9 mouse cellular contexts compared by ENCODE assay signal in the genomic region with DNA sequence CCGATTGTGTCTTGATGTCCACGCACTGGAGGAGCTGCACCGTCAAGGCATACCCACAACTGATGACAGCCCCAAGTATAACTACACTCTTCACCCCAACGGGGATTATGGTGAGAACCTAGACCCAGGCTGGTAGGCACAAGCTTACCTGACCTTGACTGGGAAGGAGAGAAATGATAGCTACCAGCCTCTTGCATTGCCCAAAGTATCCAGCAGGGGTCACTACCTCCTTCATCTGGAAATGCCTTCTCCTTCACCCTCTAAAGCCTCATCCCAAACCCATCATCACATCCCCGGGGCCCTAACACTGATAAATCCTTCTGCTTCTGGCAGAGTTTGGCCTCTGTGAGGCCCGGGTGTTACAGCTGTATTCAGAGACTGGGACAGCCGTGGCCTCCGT. TPM values are rescaled to one million over a fixed set of nuclear protein-coding genes. Genes with fewer than 3 reads are reported as not detected.
DNase-seq lines count a peak whose midpoint lies in the region; ATAC-seq lines count a peak whose summit lies in the region.
"Had no signal": no experiment of that assay in that cellular context is flagged by ENCODE, and none has a peak within 500 bp of the region (broad histone marks: within the 10 kb centered on the region; RNA-seq: fewer than 3 reads in every experiment).

No protein-coding gene starts in this region.

- peak; percentile 86 for DNase-seq in NIH3T3 (ENCODE audit: low read depth)
- peak; percentile 84 for DNase-seq in forebrain, embryonic 14.5 days (ENCODE audit: low spot score)
- DNase-seq in layer of hippocampus, postnatal 36 days, result peak; percentile 76 to 84
- peak; percentile 78 to 87 for DNase-seq in right cerebral cortex, postnatal 10 days (ENCODE audit: low spot score in 2 of 2)
- peak; percentile 51 to 57 for DNase-seq in urinary bladder, postnatal 36 days (ENCODE audit: low spot score in 2 of 2)

- no peak overlapping the region for H3K4me2 ChIP-seq in forebrain, embryonic 14.5 days (ENCODE audit: low read length)
- H3K4me2 ChIP-seq in hindbrain, embryonic 12.5 days (replicated peaks), result no peak overlapping the region

- ATAC-seq in cerebellum, adult (ENCODE audit: insufficient number of reproducible peaks, low FRiP score, low TSS enrichment), result peak; percentile 6; the same call in 1 of the 2 replicates
- peak; percentile 51; the same call in 1 of the 2 replicates for ATAC-seq in forebrain, embryonic 14.5 days
- peak; percentile 21; the same call in 1 of the 2 replicates for ATAC-seq in hindbrain, embryonic 12.5 days (ENCODE audit: low FRiP score)
- peak; percentile 76 for ATAC-seq in megakaryocyte-erythroid progenitor cell, adult 5-6 weeks (replicated peaks; ENCODE audit: low FRiP score, low TSS enrichment, poor library complexity, severe bottlenecking)

- no peaks in the 10 kb centered on the region for H3K9me3 ChIP-seq in forebrain, embryonic 14.5 days (replicated peaks; ENCODE audit: control insufficient read depth, low read length)
- H3K9me3 ChIP-seq in hindbrain, embryonic 12.5 days (replicated peaks), result no peaks in the 10 kb centered on the region

- 54% methylated on average over 8 of the region's 8 CpGs for WGBS in forebrain, embryonic 14.5 days
- 53% methylated on average over 8 of the region's 8 CpGs for WGBS in hindbrain, embryonic 12.5 days

- no peak overlapping the region for H3K4me3 ChIP-seq in forebrain, embryonic 14.5 days (ENCODE audit: low read depth, low read length)
- no peak overlapping the region for H3K4me3 ChIP-seq in hindbrain, embryonic 12.5 days

- no peaks in the 10 kb centered on the region for H3K27me3 ChIP-seq in forebrain, embryonic 14.5 days (replicated peaks; ENCODE audit: control insufficient read depth, insufficient read depth, low read length)
- H3K27me3 ChIP-seq in hindbrain, embryonic 12.5 days, result no peaks in the 10 kb centered on the region

- H3K36me3 ChIP-seq in forebrain, embryonic 14.5 days (ENCODE audit: control insufficient read depth, insufficient read depth, low read length), result peaks cover 17% of the 10 kb centered on the region
- peaks cover 39% of the 10 kb centered on the region for H3K36me3 ChIP-seq in hindbrain, embryonic 12.5 days

- no peak overlapping the region for H3K27ac ChIP-seq in forebrain, embryonic 14.5 days (ENCODE audit: low read depth, low read length)
- H3K27ac ChIP-seq in hindbrain, embryonic 12.5 days, result no peak overlapping the region

- no peak overlapping the region for H3K9ac ChIP-seq in forebrain, embryonic 14.5 days (ENCODE audit: low read length)
- no peak overlapping the region for H3K9ac ChIP-seq in hindbrain, embryonic 12.5 days

- no peaks in the 10 kb centered on the region for H3K4me1 ChIP-seq in forebrain, embryonic 14.5 days (ENCODE audit: control insufficient read depth, insufficient read depth, low read length)
- 0 out of 2 replicates have a peak, but pooled peaks cover 5% of the 10 kb centered on the region for H3K4me1 ChIP-seq in hindbrain, embryonic 12.5 days

RNA-seq across cellular contexts. Expression of gene Tcte1, which starts 6.7 kb away (rescaled TPM):
- polyA plus RNA-seq in forebrain, embryonic 14.5 days (2014; fragmentation: Nextera tagmentation; extraction: Ambion mirVana), result 5.7 and 8.5 TPM in 2 replicates
- 2.3 and 3.2 TPM in 2 replicates for polyA plus RNA-seq in hindbrain, embryonic 12.5 days (2016; fragmentation: Nextera tagmentation; extraction: Ambion mirVana)
- total RNA-seq in layer of hippocampus, postnatal 36 days (2021), result under 1 TPM; 0.43 to 0.65 TPM
- not detected in 2 replicates for total RNA-seq in megakaryocyte-erythroid progenitor cell, adult 5-6 weeks (2014; fragmentation: Nextera tagmentation)
- total RNA-seq in megakaryocyte-erythroid progenitor cell, adult 5-6 weeks (2017), result not detected in 2 replicates
- polyA plus RNA-seq: liver, embryonic 16.5 days had no signal

RNA-seq across cellular contexts. Expression of gene Aars2, which starts 9.8 kb away (rescaled TPM):
- polyA plus RNA-seq in forebrain, embryonic 14.5 days (2014; fragmentation: Nextera tagmentation; extraction: Ambion mirVana), result 10.4 and 13.7 TPM in 2 replicates
- polyA plus RNA-seq in hindbrain, embryonic 12.5 days (2016; fragmentation: Nextera tagmentation; extraction: Ambion mirVana), result 23.0 and 23.4 TPM in 2 replicates
- total RNA-seq in layer of hippocampus, postnatal 36 days (2021), result 10 to 100 TPM; 22.7 to 25.4 TPM
- 17.5 and 20.6 TPM in 2 replicates for total RNA-seq in megakaryocyte-erythroid progenitor cell, adult 5-6 weeks (2014; fragmentation: Nextera tagmentation)
- 9.8 and 13.4 TPM in 2 replicates for total RNA-seq in megakaryocyte-erythroid progenitor cell, adult 5-6 weeks (2017)

RNA-seq across cellular contexts. Expression of gene Tmem151b, which starts 33.0 kb away (rescaled TPM):
- polyA plus RNA-seq in forebrain, embryonic 14.5 days (2014; fragmentation: Nextera tagmentation; extraction: Ambion mirVana), result 19.2 and 21.2 TPM in 2 replicates
- 12.3 and 13.0 TPM in 2 replicates for polyA plus RNA-seq in hindbrain, embryonic 12.5 days (2016; fragmentation: Nextera tagmentation; extraction: Ambion mirVana)
- total RNA-seq in layer of hippocampus, postnatal 36 days (2021), result 100 to 1,000 TPM; 106 to 112 TPM
- not detected in 2 replicates for total RNA-seq in megakaryocyte-erythroid progenitor cell, adult 5-6 weeks (2014; fragmentation: Nextera tagmentation)
- not detected in 2 replicates for total RNA-seq in megakaryocyte-erythroid progenitor cell, adult 5-6 weeks (2017)

RNA-seq across cellular contexts. Expression of gene Nfkbie, which starts 39.0 kb away (rescaled TPM):
- 3.3 and 4.1 TPM in 2 replicates for polyA plus RNA-seq in forebrain, embryonic 14.5 days (2014; fragmentation: Nextera tagmentation; extraction: Ambion mirVana)
- 7.0 and 7.7 TPM in 2 replicates for polyA plus RNA-seq in hindbrain, embryonic 12.5 days (2016; fragmentation: Nextera tagmentation; extraction: Ambion mirVana)
- 1 to 10 TPM; 2.6 to 3.4 TPM for total RNA-seq in layer of hippocampus, postnatal 36 days (2021)
- total RNA-seq in megakaryocyte-erythroid progenitor cell, adult 5-6 weeks (2014; fragmentation: Nextera tagmentation), result 4.2 and 6.0 TPM in 2 replicates
- 3.2 and 3.9 TPM in 2 replicates for total RNA-seq in megakaryocyte-erythroid progenitor cell, adult 5-6 weeks (2017)

RNA-seq across cellular contexts. Expression of gene Spats1, which starts 41.3 kb away (rescaled TPM):
- polyA plus RNA-seq in forebrain, embryonic 14.5 days (2014; fragmentation: Nextera tagmentation; extraction: Ambion mirVana), result 1.1 and 1.4 TPM in 2 replicates
- 0.62 and 1.4 TPM in 2 replicates for polyA plus RNA-seq in hindbrain, embryonic 12.5 days (2016; fragmentation: Nextera tagmentation; extraction: Ambion mirVana)
- total RNA-seq in layer of hippocampus, postnatal 36 days (2021), result 1 to 10 TPM; 3.9 to 4.4 TPM
- not detected in 2 replicates for total RNA-seq in megakaryocyte-erythroid progenitor cell, adult 5-6 weeks (2014; fragmentation: Nextera tagmentation)
- not detected in 2 replicates for total RNA-seq in megakaryocyte-erythroid progenitor cell, adult 5-6 weeks (2017)

Comparison
In these comparisons a context has a peak if more than half of its experiments do, and no peak if none do; other contexts are left out.
1. ATAC-seq: peak in every context shown above with its lines; median percentile 76 in megakaryocyte-erythroid progenitor cell, adult 5-6 weeks; 51 in forebrain, embryonic 14.5 days; 21 in hindbrain, embryonic 12.5 days; 6 in cerebellum, adult.
2. RNA of gene Tmem151b, which starts 33.0 kb away (total RNA-seq): 106 to 112 TPM in layer of hippocampus, postnatal 36 days; not detected in megakaryocyte-erythroid progenitor cell, adult 5-6 weeks; every median in the first group is over 100 times any median in the second.
3. Peak in every context shown above with its lines, with median percentiles within 50 percentile points of each other: DNase-seq.